Mouse (Mus musculus) B cell, adult 2 months (primary cell): ENCODE measurements around the gene Slc10a7.

ENCODE experiments used
- DNase-seq, 2 experiments: peaks; one replicate each; pipeline ENCODE4 v3.0.0; 2022

Slc10a7 gene

GRCm38 (mm10) chr8:78741496-78741895 is 232.3 kb downstream of the Slc10a7 start:
- DNase-seq, result no peak

- no peak for DNase-seq
Measured at GRCm38 (mm10) chr8:78741965-78742364, 232.8 kb downstream of the Slc10a7 start.

GRCm38 (mm10) chr8:78742453-78742852 is 233.3 kb downstream of the Slc10a7 start:
- DNase-seq, result no peak

GRCm38 (mm10) chr8:78747052-78747451 is 237.9 kb downstream of the Slc10a7 start:
- no peak for DNase-seq

- no peak for DNase-seq
Measured at GRCm38 (mm10) chr8:78748701-78749100, 239.6 kb downstream of the Slc10a7 start.

GRCm38 (mm10) chr8:78749861-78750825 is 241.0 kb downstream of the Slc10a7 start:
- no peak for DNase-seq

GRCm38 (mm10) chr8:78751151-78751550 is 242.0 kb downstream of the Slc10a7 start:
- no peak for DNase-seq

- no peak for DNase-seq
Measured at GRCm38 (mm10) chr8:78754986-78755385, 245.8 kb downstream of the Slc10a7 start.

GRCm38 (mm10) chr8:78759139-78759538 is 250.0 kb downstream of the Slc10a7 start:
- DNase-seq, result no peak

- DNase-seq, result no peak
Measured at GRCm38 (mm10) chr8:78764976-78765375, 255.8 kb downstream of the Slc10a7 start.

- DNase-seq, result no peak
Measured at GRCm38 (mm10) chr8:78765556-78765955, 256.4 kb downstream of the Slc10a7 start.

- no peak for DNase-seq
Measured at GRCm38 (mm10) chr8:78770584-78770983, 261.4 kb downstream of the Slc10a7 start.

- DNase-seq, result no peak
Measured at GRCm38 (mm10) chr8:78771256-78771655, 262.1 kb downstream of the Slc10a7 start.

GRCm38 (mm10) chr8:78776816-78777215 is 267.7 kb downstream of the Slc10a7 start:
- no peak for DNase-seq
